Mouse (Mus musculus) bone marrow, adult 2 months (tissue): Measurements from ENCODE around the gene Slc23a2.

ENCODE experiments used
- CTCF ChIP-seq: fragments of 200-500 bp; IDR thresholded peaks from 2 replicates; pipeline ENCODE4 v1.5.1; 2011; ENCODE audit warnings: low read length, control low read depth; ENCODE audit not compliant: control insufficient read depth, insufficient read depth
- POLR2A ChIP-seq: fragments of 200-500 bp; IDR thresholded peaks from 2 replicates; pipeline ENCODE4 v1.6.1; 2011; ENCODE audit warnings: low read depth, mild to moderate bottlenecking, control low read depth, low read length, borderline replicate concordance; ENCODE audit not compliant: control insufficient read depth

DNA sequence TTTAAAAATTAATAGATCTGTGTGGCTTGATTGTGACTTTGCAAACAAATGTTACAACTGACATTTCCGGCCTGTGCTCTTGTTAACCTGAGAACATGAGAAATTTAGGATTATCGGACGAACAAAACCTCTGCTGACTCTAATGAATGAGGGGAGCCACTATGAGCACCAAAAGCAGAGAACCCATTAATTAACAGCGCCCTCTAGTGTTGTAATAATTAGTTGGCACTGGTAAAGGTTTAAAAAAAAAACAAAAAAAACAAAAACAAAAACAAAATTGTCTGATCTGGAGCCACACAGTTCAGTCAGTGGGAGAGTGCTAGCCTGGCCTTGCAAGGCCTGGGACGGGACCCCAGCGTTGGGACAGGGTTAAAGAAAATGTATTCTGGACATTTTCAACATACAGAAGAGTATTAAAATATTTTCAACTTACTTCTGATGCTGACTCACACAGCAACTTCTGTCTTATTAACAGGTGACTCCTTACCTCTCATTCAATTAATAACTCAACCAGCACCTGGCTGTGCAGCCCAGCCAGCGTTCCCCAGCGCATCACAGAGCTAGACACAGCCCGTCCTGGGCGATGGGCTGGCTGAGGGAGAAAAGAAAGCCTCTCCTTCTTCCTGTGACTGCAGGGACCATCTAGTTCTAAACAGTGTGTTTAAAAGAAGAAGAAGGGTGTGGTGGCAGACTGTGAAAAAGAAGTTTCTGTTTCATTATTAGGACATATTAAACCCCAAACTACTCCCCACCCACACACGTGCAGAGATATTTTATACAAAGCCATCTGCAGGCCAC lies 30.7 kb downstream of the Slc23a2 start:
- TF ChIP-seq CTCF (no peak), POLR2A (no peak)
